Mouse (Mus musculus) liver, postnatal 0 days (tissue): ENCODE data around the gene Crtap. TPM values are rescaled to one million over a fixed set of nuclear protein-coding genes. Genes with fewer than 3 reads are reported as not detected.
"Not testable (repeated sequence)": the region's sequence is repeated elsewhere in the genome, so short reads cannot be mapped to it uniquely, and the experiment has no call there.

Experiments used
- ATAC-seq: fragments of 200-750 bp; cut with Nextera tagmentation; 2 replicates; pipeline ENCODE4 v1.8.0; 2017; ENCODE audit warnings: mild to moderate bottlenecking, moderate library complexity
- DNase-seq: peaks from one replicate; pipeline ENCODE4 v3.0.0-alpha.2; 2016
- H3K27ac ChIP-seq: fragments of 300-500 bp; sonication (generic); 2 replicates; pipeline ENCODE4 v1.5.1; 2014; ENCODE audit warnings: antibody characterized with exemption, moderate library complexity, mild to moderate bottlenecking, low read depth
- H3K27me3 ChIP-seq: fragments of 300-500 bp; sonication (generic); 2 replicates; pipeline ENCODE4 v1.6.1; 2014; ENCODE audit warnings: low read length, control low read depth, mixed read lengths; ENCODE audit not compliant: insufficient read depth
- H3K36me3 ChIP-seq: fragments of 300-500 bp; sonication (generic); replicated peaks from 2 replicates; pipeline ENCODE4 v1.6.1; 2014; ENCODE audit warnings: mild to moderate bottlenecking, control low read depth, low read length, moderate library complexity, mixed read lengths; ENCODE audit not compliant: insufficient read depth
- H3K4me1 ChIP-seq: fragments of 300-500 bp; sonication (generic); 2 replicates; pipeline ENCODE4 v1.6.1; 2014; ENCODE audit warnings: antibody characterized with exemption, mild to moderate bottlenecking, control low read depth; ENCODE audit not compliant: insufficient read depth
- H3K4me2 ChIP-seq: fragments of 300-500 bp; sonication (generic); 2 replicates; pipeline ENCODE4 v1.6.1; 2014; ENCODE audit warnings: low read depth, mild to moderate bottlenecking, low read length, moderate library complexity, mixed read lengths
- H3K4me3 ChIP-seq: fragments of 300-500 bp; sonication (generic); 2 replicates; pipeline ENCODE4 v1.5.1; 2014; ENCODE audit warnings: low read depth, low read length
- H3K9ac ChIP-seq: fragments of 300-500 bp; sonication (generic); replicated peaks from 2 replicates; pipeline ENCODE4 v1.6.1; 2014; ENCODE audit warnings: mild to moderate bottlenecking, moderate library complexity
- H3K9me3 ChIP-seq: fragments of 300-500 bp; sonication (generic); 2 replicates; pipeline ENCODE4 v1.6.1; 2016; ENCODE audit warnings: mild to moderate bottlenecking, control low read depth, low read length, mixed read lengths
- CTCF ChIP-seq: sonication (generic); IDR thresholded peaks from 2 replicates; pipeline ENCODE4 v1.5.1; 2016; ENCODE audit warnings: antibody characterized with exemption, low read depth
- EP300 ChIP-seq: IDR thresholded peaks from 2 replicates; pipeline ENCODE4 v1.6.1; 2016; ENCODE audit warnings: antibody characterized with exemption, low read depth, mild to moderate bottlenecking
- WGBS: fragments of 180-500 bp; shearing (Covaris S2); extraction: QIAGEN DNeasy Blood & Tissue Kit; methylation state at CpG from one replicate; pipeline ENCODE4 v1.1.7; 2014; ENCODE audit not compliant: insufficient replicate concordance; 5-methylcytosine and 5-hydroxymethylcytosine counted together
- polyA plus RNA-seq: library from polyadenylated mRNA; unstranded; fragments of >200 nt; fragmentation: Nextera tagmentation; extraction: Ambion mirVana; gene quantifications from 2 replicates; pipeline ENCODE4 v1.2.1, GENCODE M21; 2015

The Crtap gene
- polyA plus RNA-seq, 1 experiment from 2014 or later: 19.9 TPM

GRCm38 (mm10) chr9:114382936-114383710 is 7.4 kb downstream of the Crtap start:
- DNase-seq (no peak), ATAC-seq (no peak)
- no peak overlapping the region for H3K4me3 ChIP-seq
- no peak overlapping the region for H3K9ac ChIP-seq
- H3K9me3 ChIP-seq: no peaks in the 10 kb centered on the region
- H3K4me1 ChIP-seq: no peaks in the 10 kb centered on the region
- 85% methylated on average over 17 of the region's 17 CpGs for WGBS
- no peak overlapping the region for H3K27ac ChIP-seq
- peaks cover 2% of the 10 kb centered on the region; the same call in 1 of the 2 replicates for H3K36me3 ChIP-seq
- no peak for TF ChIP-seq CTCF
- no peak for TF ChIP-seq EP300
- no peak overlapping the region for H3K4me2 ChIP-seq
- H3K27me3 ChIP-seq: no peaks in the 10 kb centered on the region

GRCm38 (mm10) chr9:114380881-114381733 is 9.4 kb downstream of the Crtap start:
- Histone ChIP-seq H3K27ac (no peak overlapping the region), H3K4me1 (no peaks in the 10 kb centered on the region), H3K36me3 (peaks cover 4% of the 10 kb centered on the region; the same call in 1 of the 2 replicates), H3K4me3 (no peak overlapping the region), H3K9me3 (no peaks in the 10 kb centered on the region), H3K27me3 (no peaks in the 10 kb centered on the region), H3K9ac (no peak overlapping the region), H3K4me2 (no peak overlapping the region)
- ATAC-seq: 0 out of 2 replicates have a peak, but pooled peaks have one; percentile 21
- TF ChIP-seq CTCF (peak; percentile 67), EP300 (no peak)
- 65% methylated on average over 17 of the region's 17 CpGs for WGBS
- DNase-seq: peak; percentile 37

GRCm38 (mm10) chr9:114379871-114380270 is 10.6 kb downstream of the Crtap start:
- no peak for ATAC-seq
- peaks cover 4% of the 10 kb centered on the region; the same call in 1 of the 2 replicates for H3K36me3 ChIP-seq
- no peaks in the 10 kb centered on the region for H3K4me1 ChIP-seq
- no peaks in the 10 kb centered on the region for H3K9me3 ChIP-seq
- 83% methylated on average over 12 of the region's 12 CpGs for WGBS
- no peaks in the 10 kb centered on the region for H3K27me3 ChIP-seq
- TF ChIP-seq CTCF (no peak), EP300 (no peak)
- no peak overlapping the region for H3K4me3 ChIP-seq
- H3K4me2 ChIP-seq: no peak overlapping the region
- no peak overlapping the region for H3K9ac ChIP-seq
- no peak for DNase-seq
- no peak overlapping the region for H3K27ac ChIP-seq

GRCm38 (mm10) chr9:114377168-114377567 is 13.3 kb downstream of the Crtap start:
- H3K27ac ChIP-seq: no peak overlapping the region
- H3K4me3 ChIP-seq: no peak overlapping the region
- TF ChIP-seq CTCF: no peak
- TF ChIP-seq EP300: no peak
- no peaks in the 10 kb centered on the region for H3K27me3 ChIP-seq
- DNase-seq: no peak
- no peaks in the 10 kb centered on the region for H3K9me3 ChIP-seq
- H3K9ac ChIP-seq: no peak overlapping the region
- 77% methylated on average over 10 of the region's 10 CpGs for WGBS
- no peak for ATAC-seq
- H3K4me1 ChIP-seq: no peaks in the 10 kb centered on the region
- no peak overlapping the region for H3K4me2 ChIP-seq
- peaks cover 4% of the 10 kb centered on the region; the same call in 1 of the 2 replicates for H3K36me3 ChIP-seq

GRCm38 (mm10) chr9:114375276-114375962 is 15.1 kb downstream of the Crtap start:
- DNase-seq (no peak), ATAC-seq (no peak)
- Histone ChIP-seq H3K4me3 (no peak overlapping the region), H3K9ac (no peak overlapping the region), H3K4me1 (no peaks in the 10 kb centered on the region), H3K27ac (no peak overlapping the region), H3K27me3 (no peaks in the 10 kb centered on the region), H3K36me3 (peaks cover 4% of the 10 kb centered on the region; the same call in 1 of the 2 replicates), H3K4me2 (no peak overlapping the region), H3K9me3 (no peaks in the 10 kb centered on the region)
- no peak for TF ChIP-seq CTCF
- TF ChIP-seq EP300: no peak
- 65% methylated on average over 10 of the region's 10 CpGs for WGBS

GRCm38 (mm10) chr9:114371717-114372116 is 18.8 kb downstream of the Crtap start:
- TF ChIP-seq CTCF: peak; percentile 35; the same call in 1 of the 2 replicates
- H3K9me3 ChIP-seq, H3K27me3 ChIP-seq, H3K27ac ChIP-seq, DNase-seq, H3K36me3 ChIP-seq, H3K4me1 ChIP-seq, ATAC-seq, H3K4me2 ChIP-seq, H3K4me3 ChIP-seq, H3K9ac ChIP-seq: not testable (repeated sequence)
- 35% methylated on average over 5 of the region's 5 CpGs for WGBS
